Mouse (Mus musculus) embryonic facial prominence, embryonic 14.5 days (tissue): ENCODE data around the gene Dmrtb1. TPM values are rescaled to one million over a fixed set of nuclear protein-coding genes. Genes with fewer than 3 reads are reported as not detected.

Experiments
- ATAC-seq: fragments of 200-750 bp; cut with Nextera tagmentation; 2 replicates; pipeline ENCODE4 v1.8.0; 2017; ENCODE audit warnings: low read depth, moderate number of reproducible peaks, moderate TSS enrichment
- DNase-seq: peaks from one replicate; pipeline ENCODE4 v3.0.0-alpha.2; 2015; ENCODE audit warnings: low spot score
- H3K27ac ChIP-seq: fragments of 300-500 bp; sonication (generic); replicated peaks from 2 replicates; pipeline ENCODE4 v1.5.1; 2014; ENCODE audit warnings: low read depth, mild to moderate bottlenecking, low read length, moderate library complexity
- H3K27me3 ChIP-seq: fragments of 300-500 bp; sonication (generic); replicated peaks from 2 replicates; pipeline ENCODE4 v1.6.1; 2014; ENCODE audit warnings: low read length; ENCODE audit not compliant: control insufficient read depth, insufficient read depth
- H3K36me3 ChIP-seq: fragments of 300-500 bp; sonication (generic); 2 replicates; pipeline ENCODE4 v1.6.1; 2014; ENCODE audit warnings: low read length, mixed read lengths; ENCODE audit not compliant: control insufficient read depth, insufficient read depth
- H3K4me1 ChIP-seq: fragments of 300-500 bp; sonication (generic); 2 replicates; pipeline ENCODE4 v1.6.1; 2014; ENCODE audit warnings: antibody characterized with exemption, low read length; ENCODE audit not compliant: control insufficient read depth, insufficient read depth
- H3K4me2 ChIP-seq: fragments of 300-500 bp; sonication (generic); 2 replicates; pipeline ENCODE4 v1.6.1; 2014; ENCODE audit warnings: low read depth, mild to moderate bottlenecking, low read length, moderate library complexity, mixed read lengths
- H3K4me3 ChIP-seq: fragments of 300-500 bp; sonication (generic); 2 replicates; pipeline ENCODE4 v1.5.1; 2014; ENCODE audit warnings: low read depth, mild to moderate bottlenecking, low read length
- H3K9ac ChIP-seq: fragments of 300-500 bp; sonication (generic); 2 replicates; pipeline ENCODE4 v1.6.1; 2014; ENCODE audit warnings: low read depth, mild to moderate bottlenecking, low read length, moderate library complexity, mixed read lengths
- H3K9me3 ChIP-seq: fragments of 300-500 bp; sonication (generic); 2 replicates; pipeline ENCODE4 v1.6.1; 2016; ENCODE audit warnings: low read length; ENCODE audit not compliant: control insufficient read depth
- WGBS: fragments of 180-500 bp; shearing (Covaris S2); extraction: QIAGEN DNeasy Blood & Tissue Kit; methylation state at CpG from one replicate; pipeline ENCODE4 v1.1.7; 2014; 5-methylcytosine and 5-hydroxymethylcytosine counted together
- polyA plus RNA-seq: library from polyadenylated mRNA; unstranded; fragments of >200 nt; fragmentation: Nextera tagmentation; extraction: Ambion mirVana; gene quantifications from 2 replicates; pipeline ENCODE4 v1.2.1, GENCODE M21; 2014

Dmrtb1 gene
- polyA plus RNA-seq, 1 experiment from 2014 or later: not detected

DNA sequence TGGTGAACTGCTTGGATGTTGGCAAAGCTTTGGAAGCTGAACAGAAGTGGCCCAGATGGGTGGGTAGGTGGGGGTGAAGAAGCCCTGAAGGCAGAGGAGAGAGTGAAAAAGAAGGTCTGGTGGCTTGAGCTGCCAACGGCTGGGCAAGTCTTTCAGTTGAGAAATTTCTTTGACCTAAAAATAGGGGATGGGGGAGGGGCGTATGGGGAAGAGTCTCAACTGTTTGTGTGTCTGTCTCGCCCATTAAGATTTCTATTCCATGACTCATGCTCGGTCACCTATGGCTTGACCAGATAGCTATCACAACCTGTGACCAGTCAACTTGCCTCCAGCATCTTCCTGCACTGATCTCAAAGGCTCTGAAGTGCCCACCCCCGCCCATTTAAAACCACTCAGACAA lies 35.1 kb upstream of the Dmrtb1 start:
- no peaks in the 10 kb centered on the region for H3K27me3 ChIP-seq
- no peaks in the 10 kb centered on the region for H3K36me3 ChIP-seq
- no peak overlapping the region for H3K4me3 ChIP-seq
- no peaks in the 10 kb centered on the region for H3K4me1 ChIP-seq
- ATAC-seq (no peak; the same call in 1 of the 2 replicates), DNase-seq (no peak)
- H3K4me2 ChIP-seq: no peak overlapping the region
- 64% methylated on average over 5 of the region's 5 CpGs for WGBS
- no peak overlapping the region for H3K9ac ChIP-seq
- H3K27ac ChIP-seq: no peak overlapping the region; the same call in 1 of the 2 replicates
- H3K9me3 ChIP-seq: no peaks in the 10 kb centered on the region

DNA sequence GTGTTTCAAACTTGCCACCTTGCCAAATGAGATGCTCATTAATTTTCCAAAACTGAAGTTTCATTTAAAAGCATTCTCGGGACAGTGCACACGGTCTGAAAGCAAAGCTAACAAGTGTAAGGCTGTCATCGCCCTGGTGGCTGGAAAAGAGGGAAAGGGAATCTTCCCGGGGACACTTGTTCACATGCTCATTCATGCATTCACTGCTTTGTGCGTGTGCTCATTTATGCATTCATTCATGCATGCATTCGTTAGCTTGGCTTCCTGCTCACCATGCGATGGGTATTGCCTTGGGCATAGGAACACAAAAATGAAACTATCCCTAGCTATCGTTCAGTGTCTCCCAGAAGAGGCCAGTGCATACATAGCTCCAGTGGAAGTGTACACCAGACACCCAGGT lies 34.7 kb upstream of the Dmrtb1 start:
- H3K36me3 ChIP-seq: no peaks in the 10 kb centered on the region
- no peaks in the 10 kb centered on the region for H3K27me3 ChIP-seq
- no peaks in the 10 kb centered on the region for H3K9me3 ChIP-seq
- WGBS: 75% methylated on average over 8 of the region's 8 CpGs
- peak; percentile 62 for DNase-seq
- ATAC-seq: peak; percentile 30; the same call in 1 of the 2 replicates
- H3K4me1 ChIP-seq: no peaks in the 10 kb centered on the region
- no peak overlapping the region; the same call in 1 of the 2 replicates for H3K27ac ChIP-seq
- H3K9ac ChIP-seq: no peak overlapping the region
- no peak overlapping the region for H3K4me2 ChIP-seq
- no peak overlapping the region for H3K4me3 ChIP-seq

DNA sequence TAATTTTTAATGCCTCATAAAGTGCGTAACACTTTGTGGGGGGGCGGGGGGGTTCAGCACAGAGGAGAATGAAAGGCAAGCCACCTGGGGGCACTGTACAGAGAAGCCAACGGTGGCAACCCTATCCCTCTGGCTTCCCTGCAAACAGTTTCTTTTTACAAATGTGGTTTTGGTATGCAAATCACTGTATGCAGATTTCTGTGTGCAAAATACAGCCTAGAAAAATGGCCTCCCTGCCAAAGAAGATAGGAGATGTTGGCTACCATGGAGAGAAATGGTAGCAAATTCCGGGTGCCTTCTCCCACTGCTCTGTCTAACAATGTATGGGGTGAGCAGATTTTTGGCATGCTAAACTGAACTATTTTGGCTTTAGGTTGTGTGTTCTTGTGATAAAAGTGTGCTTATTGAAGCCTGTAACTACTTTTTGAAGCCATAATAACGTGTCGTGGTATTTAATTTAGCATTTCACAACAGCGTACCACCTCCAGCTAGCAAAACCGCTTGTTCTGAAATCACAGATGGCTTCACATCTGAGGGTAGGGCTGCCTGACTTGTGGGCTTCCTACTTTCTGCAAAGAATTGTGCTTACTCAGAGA lies 33.8 kb upstream of the Dmrtb1 start:
- Histone ChIP-seq H3K4me1 (no peaks in the 10 kb centered on the region), H3K36me3 (no peaks in the 10 kb centered on the region), H3K9me3 (no peaks in the 10 kb centered on the region), H3K4me2 (no peak overlapping the region), H3K9ac (no peak overlapping the region), H3K27ac (no peak overlapping the region), H3K27me3 (no peaks in the 10 kb centered on the region), H3K4me3 (no peak overlapping the region)
- ATAC-seq (no peak), DNase-seq (no peak)
- WGBS: 62% methylated on average over 8 of the region's 8 CpGs

DNA sequence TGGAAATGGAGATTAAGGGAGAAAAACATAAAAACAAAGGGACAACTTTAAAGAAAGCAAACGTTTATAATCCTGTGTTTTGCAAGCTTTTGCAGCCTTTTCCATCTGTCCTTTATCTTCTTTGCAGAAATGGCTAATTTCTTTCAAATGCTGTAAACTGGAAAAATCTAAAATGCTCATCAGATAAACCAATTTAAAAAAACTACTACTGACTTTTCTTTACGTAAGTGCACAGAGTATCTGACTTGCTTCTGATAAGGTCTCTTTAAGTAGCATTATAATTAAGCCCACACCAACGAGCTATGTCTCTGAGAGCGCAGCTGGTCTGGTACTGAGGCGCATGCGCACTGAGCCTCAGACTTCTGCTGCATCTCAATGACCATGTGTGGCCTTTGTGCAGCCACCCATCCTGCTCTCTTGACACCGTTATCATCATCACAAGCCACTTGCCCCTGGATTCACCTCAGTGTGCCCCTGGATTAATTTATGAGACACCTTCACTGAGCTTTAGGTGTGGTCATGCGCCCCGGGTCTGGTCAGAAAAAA lies 32.8 kb upstream of the Dmrtb1 start:
- WGBS: 75% methylated on average over 9 of the region's 9 CpGs
- no peak for DNase-seq

DNA sequence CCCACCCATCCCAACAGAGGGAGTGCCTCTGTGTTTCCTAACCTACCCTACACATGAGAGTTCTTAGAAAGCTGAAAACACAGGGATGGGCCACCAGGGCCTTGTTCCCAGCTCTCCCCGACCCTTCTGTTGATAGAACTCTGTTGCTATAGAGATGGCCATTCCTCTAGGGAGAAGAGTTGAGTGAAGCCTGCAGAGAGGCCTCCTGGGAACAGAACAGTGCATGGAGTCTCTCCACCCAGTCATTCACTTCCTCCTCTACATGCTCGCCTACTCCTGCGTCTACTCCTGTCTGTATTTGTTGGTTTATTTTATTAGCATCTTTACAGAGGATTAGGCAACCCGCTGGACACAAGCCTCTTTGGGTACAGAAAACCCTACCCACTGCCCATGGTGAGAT lies 22.9 kb upstream of the Dmrtb1 start:
- Histone ChIP-seq H3K36me3 (no peaks in the 10 kb centered on the region), H3K27me3 (no peaks in the 10 kb centered on the region), H3K9me3 (no peaks in the 10 kb centered on the region; the same call in 1 of the 2 replicates), H3K4me2 (no peak overlapping the region), H3K4me1 (no peaks in the 10 kb centered on the region), H3K27ac (no peak overlapping the region), H3K9ac (no peak overlapping the region), H3K4me3 (no peak overlapping the region)
- DNase-seq (no peak), ATAC-seq (peak; percentile 70; the same call in 1 of the 2 replicates)
- 74% methylated on average over 4 of the region's 4 CpGs for WGBS

More for the DNA sequence above, 32.8 kb upstream of the Dmrtb1 start:
- Histone ChIP-seq H3K4me1 (no peaks in the 10 kb centered on the region), H3K4me3 (no peak overlapping the region), H3K9me3 (no peaks in the 10 kb centered on the region), H3K9ac (no peak overlapping the region), H3K27ac (no peak overlapping the region), H3K27me3 (no peaks in the 10 kb centered on the region), H3K4me2 (no peak overlapping the region), H3K36me3 (no peaks in the 10 kb centered on the region)
- no peak for ATAC-seq

DNA sequence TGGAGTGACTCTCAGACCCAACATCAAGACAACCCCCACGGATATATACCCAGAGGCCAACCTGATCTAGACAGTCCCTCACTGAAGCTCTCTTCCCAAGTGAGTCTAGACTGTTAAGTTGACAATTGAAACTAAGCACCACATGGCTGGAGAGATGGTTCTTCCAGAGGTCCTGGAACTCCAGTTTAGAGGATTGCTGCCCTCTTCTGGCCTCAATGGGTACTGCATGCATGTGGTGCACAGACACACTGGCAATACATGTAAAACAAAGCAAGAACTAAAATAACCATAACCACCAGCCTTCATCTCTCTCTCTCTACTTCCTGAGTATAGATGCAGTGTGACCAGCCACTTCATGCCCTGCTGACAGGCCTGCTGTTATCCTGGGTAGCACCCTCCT lies 20.2 kb upstream of the Dmrtb1 start:
- WGBS: 86% methylated on average over 1 of the region's 1 CpGs
- Histone ChIP-seq H3K27ac (no peak overlapping the region), H3K4me2 (no peak overlapping the region), H3K9me3 (no peaks in the 10 kb centered on the region; the same call in 1 of the 2 replicates), H3K9ac (no peak overlapping the region), H3K27me3 (no peaks in the 10 kb centered on the region), H3K4me1 (no peaks in the 10 kb centered on the region), H3K4me3 (no peak overlapping the region), H3K36me3 (no peaks in the 10 kb centered on the region)
- no peak for DNase-seq
- ATAC-seq: no peak

DNA sequence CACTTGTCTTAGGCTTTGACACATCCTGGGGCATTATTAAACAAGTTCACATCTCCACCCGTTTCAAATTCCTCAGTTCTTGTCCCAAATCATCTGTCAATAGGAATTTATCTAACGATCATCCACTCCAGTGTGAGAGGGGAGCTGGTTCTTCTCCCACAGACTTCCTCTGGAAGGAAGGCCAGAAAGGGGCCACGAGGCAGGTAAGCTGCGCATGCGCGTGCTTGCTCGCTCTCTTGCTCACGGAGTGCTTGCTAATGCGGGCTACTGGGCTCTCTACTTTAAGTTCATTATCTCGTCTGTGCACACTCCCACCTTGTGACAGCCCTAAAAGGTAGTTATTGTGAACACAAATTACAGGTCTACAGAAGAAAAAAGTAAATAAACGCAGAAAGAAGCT lies 17.6 kb upstream of the Dmrtb1 start:
- ATAC-seq: no peak
- Histone ChIP-seq H3K27me3 (no peaks in the 10 kb centered on the region), H3K4me1 (no peaks in the 10 kb centered on the region), H3K4me2 (no peak overlapping the region), H3K9ac (no peak overlapping the region), H3K4me3 (no peak overlapping the region), H3K27ac (no peak overlapping the region), H3K9me3 (no peaks in the 10 kb centered on the region; the same call in 1 of the 2 replicates), H3K36me3 (no peaks in the 10 kb centered on the region)
- DNase-seq: no peak
- 70% methylated on average over 11 of the region's 11 CpGs for WGBS

DNA sequence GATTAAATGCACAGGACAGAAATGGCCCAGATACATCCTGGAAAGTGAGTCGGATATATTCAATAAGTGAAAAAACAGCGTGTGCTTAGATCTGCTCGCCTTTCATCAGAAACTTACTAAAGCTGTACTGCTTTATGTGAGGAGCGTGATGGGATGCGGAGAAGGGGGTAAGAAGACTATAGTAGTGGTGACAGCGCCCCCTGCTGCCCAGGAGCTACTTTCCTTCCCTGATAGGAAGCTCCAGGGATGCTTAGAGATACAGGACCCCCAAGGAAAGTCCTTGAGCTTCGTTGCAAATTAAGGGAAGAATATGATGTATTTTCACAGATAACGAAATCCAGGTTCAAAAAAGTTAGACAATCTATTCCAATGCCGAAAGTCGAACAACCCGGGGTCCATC lies 17.1 kb upstream of the Dmrtb1 start:
- Histone ChIP-seq H3K27me3 (no peaks in the 10 kb centered on the region), H3K9ac (no peak overlapping the region), H3K4me2 (no peak overlapping the region), H3K4me1 (no peaks in the 10 kb centered on the region), H3K36me3 (no peaks in the 10 kb centered on the region), H3K9me3 (no peaks in the 10 kb centered on the region; the same call in 1 of the 2 replicates), H3K27ac (no peak overlapping the region), H3K4me3 (no peak overlapping the region)
- DNase-seq: peak; percentile 74
- WGBS: 23% methylated on average over 11 of the region's 11 CpGs
- 0 out of 2 replicates have a peak, but pooled peaks have one; percentile 53 for ATAC-seq

DNA sequence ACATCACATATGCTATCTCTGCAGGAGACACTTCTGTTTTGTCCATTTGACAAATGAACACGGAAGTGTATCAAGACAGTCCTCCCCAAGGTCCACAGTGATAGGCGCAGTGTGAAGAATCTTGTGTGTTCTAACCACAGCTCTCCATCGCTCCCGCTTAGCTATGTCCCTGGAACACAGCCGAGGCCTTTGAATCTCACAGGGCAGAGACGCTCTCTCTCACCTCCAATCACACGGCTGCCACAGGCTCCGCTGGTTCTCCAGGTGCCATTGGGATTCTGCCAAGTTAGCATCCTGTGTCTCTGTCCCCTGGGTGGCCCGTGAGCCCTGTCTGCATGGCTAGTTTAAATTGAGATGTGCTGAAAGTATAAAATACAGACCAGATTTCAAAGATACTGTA lies 15.2 kb upstream of the Dmrtb1 start:
- 61% methylated on average over 9 of the region's 9 CpGs for WGBS
- H3K4me3 ChIP-seq: no peak overlapping the region
- H3K4me1 ChIP-seq: no peaks in the 10 kb centered on the region
- H3K27ac ChIP-seq: no peak overlapping the region
- no peaks in the 10 kb centered on the region; the same call in 1 of the 2 replicates for H3K9me3 ChIP-seq
- H3K4me2 ChIP-seq: no peak overlapping the region
- no peaks in the 10 kb centered on the region for H3K36me3 ChIP-seq
- DNase-seq (peak; percentile 26), ATAC-seq (no peak)
- H3K9ac ChIP-seq: no peak overlapping the region
- no peaks in the 10 kb centered on the region for H3K27me3 ChIP-seq
